Mouse (Mus musculus) Patski (cell line): ENCODE results near the gene Fgfbp3. TPM values are rescaled to one million over a fixed set of nuclear protein-coding genes. Genes with fewer than 3 reads are reported as not detected.
A peak's percentile ranks its signal among the peaks of the same experiment; 100 is the strongest.

ENCODE experiments used
- ATAC-seq: fragments of 100-300 bp; one replicate; pipeline ENCODE4 v1.8.0; 2021
- CTCF ChIA-PET: fragments of 350-600 bp; sonication (Branson Sonifier 250); formaldehyde crosslinking; loops from one replicate; lab custom pipeline; 2022; ENCODE audit warnings: inconsistent platforms; lab: Charles Lee
- POLR2A ChIA-PET: fragments of 350-600 bp; sonication (Branson Sonifier 250); formaldehyde crosslinking; loops from one replicate; lab custom pipeline; 2022; ENCODE audit warnings: antibody characterized with exemption, inconsistent platforms; lab: Charles Lee
- DNase-seq: peaks from one replicate; pipeline ENCODE4 v3.0.0-alpha.2; 2011; ENCODE audit warnings: low read depth, low spot score
- H3K27me3 ChIP-seq: fragments of 371-371 bp; one replicate; pipeline ENCODE4 v1.5.1; 2021
- CTCF ChIP-seq: fragments of 100-300 bp; IDR thresholded peaks from one replicate; pipeline ENCODE4 v1.5.1; 2021
- in situ Hi-C: fragments of 300-500 bp; cut with MboI; formaldehyde crosslinking; loops from 3 replicates; pipeline ENCODE4 v1.11.1; 2018; ENCODE audit warnings: low pct_unique_long_range_greater_than_20kb, mixed read lengths
- polyA plus RNA-seq: library from polyadenylated mRNA; unstranded; gene quantifications from one replicate; pipeline ENCODE4 v1.2.3, GENCODE M21; 2021

Gene Fgfbp3
- polyA plus RNA-seq, 1 experiment from 2014 or later, result 2.6 TPM

DNA sequence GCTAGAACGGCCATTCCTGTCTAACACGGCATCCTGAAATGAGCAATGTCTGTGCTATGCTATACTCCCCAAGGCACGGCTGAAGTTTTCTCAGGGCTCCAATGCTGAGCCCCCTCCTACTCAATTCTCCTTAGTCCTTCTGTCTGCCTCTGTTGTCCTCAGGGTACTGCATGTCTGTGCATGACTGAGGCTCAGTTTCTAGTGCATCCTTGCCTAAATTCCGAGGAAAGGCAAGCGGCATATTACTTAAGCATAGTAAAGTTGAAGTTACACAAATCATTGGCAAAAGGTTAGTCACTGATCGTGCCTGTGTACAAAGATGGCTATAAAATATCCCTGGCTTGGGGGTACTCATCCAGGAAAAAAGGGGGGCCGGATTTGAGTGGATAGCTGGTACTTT, 6.4 kb downstream of the Fgfbp3 start:
- CTCF ChIA-PET, result interaction anchor here (0.6 kb wide), 1 partner anchor 12 kb away, joined by 3 read pairs; no protein-coding TSS in a partner anchor
- POLR2A ChIA-PET, result interaction anchor here (1.8 kb wide), 1 partner anchor 12 kb away, joined by 5 read pairs; no protein-coding TSS in a partner anchor
- in situ Hi-C loops, result no loop called here
- TF ChIP-seq CTCF, result no peak
- no peak for DNase-seq
- ATAC-seq, result no peak
- no peaks in the 10 kb centered on the region for H3K27me3 ChIP-seq

DNA sequence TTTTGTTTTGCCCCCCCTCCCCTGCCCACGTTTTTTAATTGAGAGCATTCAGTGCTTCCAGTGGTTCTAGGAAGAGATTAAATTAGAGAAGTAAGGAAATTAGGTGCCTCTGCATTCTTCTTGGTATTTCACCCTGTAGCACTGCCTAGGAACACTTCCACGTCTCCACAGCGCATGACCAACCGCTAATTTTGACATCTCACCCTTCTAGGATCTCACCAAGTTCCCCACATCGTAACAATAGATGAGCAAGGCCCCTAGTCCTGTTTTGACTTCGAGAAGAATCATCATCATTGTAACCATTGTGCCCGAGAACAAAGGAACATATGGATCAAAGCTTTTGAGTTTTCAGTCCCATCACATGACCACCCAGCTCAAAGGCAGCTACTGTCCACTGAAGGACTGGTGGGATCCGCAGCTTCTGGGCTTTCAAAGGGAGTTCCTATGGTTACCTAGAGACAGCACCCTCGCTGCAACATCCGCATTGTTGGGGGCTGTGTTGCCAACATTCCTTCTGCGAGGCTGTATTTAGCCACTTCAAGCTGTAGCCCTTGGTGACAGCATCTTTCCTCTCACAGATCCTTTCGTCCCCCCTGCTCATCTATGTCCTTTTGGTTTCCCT, 8.9 kb downstream of the Fgfbp3 start:
- in situ Hi-C loops, result no loop called here
- no peak for DNase-seq
- CTCF ChIA-PET, result interaction anchor here (0.9 to 2.4 kb wide), 7 partner anchors 8 to 216 kb away, joined by 3 to 9 read pairs (median 4); partner anchors contain the start of gene Fgfbp3
- H3K27me3 ChIP-seq, result no peaks in the 10 kb centered on the region
- POLR2A ChIA-PET, result interaction anchor here (0.6 kb wide), 2 partner anchors 21 to 83 kb away, joined by 3 to 7 read pairs; no protein-coding TSS in a partner anchor
- ATAC-seq, result no peak
- TF ChIP-seq CTCF, result no peak

DNA sequence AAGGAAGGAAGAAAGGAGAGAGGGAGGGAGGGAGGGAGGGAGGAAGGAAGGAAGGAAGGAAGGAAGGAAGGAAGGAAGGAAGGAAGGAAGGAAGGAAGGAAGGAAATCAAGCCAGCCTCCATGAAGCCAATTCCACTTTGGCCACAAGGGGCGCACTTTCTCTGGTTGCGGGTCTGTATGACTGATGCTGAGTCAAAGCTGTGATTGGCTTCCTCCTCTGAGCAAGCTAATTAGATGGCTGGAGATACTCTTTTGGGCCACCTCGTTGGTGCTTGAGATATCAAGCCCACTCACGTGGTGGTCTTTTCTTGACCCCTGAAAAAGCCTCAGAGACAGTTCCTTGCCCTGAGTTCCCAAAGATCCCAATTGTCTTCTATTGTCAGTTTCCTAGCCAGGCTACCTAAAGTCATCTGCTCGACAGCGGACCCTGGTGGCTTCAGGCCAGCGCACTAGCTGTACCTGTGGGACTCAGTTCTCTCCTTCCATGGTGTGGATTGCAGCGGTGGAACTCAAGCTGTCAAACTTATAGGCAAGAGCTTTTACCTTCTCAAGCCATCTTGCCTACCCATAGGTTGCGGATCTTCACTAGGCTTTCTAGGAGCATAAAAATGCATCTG, 9.6 kb downstream of the Fgfbp3 start:
- in situ Hi-C loops, result no loop called here
- ChIA-PET CTCF (interaction anchor here (0.5 to 2.4 kb wide), 11 partner anchors 9 to 215 kb away, joined by 3 to 9 read pairs (median 4); partner anchors contain the start of gene Fgfbp3), POLR2A (interaction anchor here (0.6 kb wide), 2 partner anchors 22 to 23 kb away, joined by 3 to 7 read pairs; no protein-coding TSS in a partner anchor)
- no peak for DNase-seq
- ATAC-seq, result peak; percentile 93
- H3K27me3 ChIP-seq, result no peaks in the 10 kb centered on the region
- TF ChIP-seq CTCF, result peak; percentile 85

DNA sequence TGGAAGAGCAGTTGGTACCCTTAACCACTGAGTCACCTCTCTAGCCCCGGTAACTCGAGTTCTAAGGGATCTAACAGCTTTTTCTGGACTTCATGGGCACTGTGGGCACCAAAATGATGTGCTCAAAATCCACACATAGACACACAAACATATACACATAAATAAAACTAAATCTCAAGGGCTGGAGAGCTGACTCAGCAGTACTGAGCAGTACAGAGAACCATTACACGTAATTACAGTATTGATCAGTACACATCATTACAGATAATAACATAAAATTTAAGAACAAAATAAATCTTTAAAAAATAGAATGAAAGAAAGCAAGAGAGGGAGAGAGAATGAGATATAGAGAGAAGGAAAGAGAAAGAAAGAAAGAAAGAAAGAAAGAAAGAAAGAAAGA, 10.3 kb downstream of the Fgfbp3 start:
- ATAC-seq (no peak), DNase-seq (no peak)
- CTCF ChIA-PET, result interaction anchor here (1.0 to 2.4 kb wide), 4 partner anchors 8 to 70 kb away, joined by 3 to 9 read pairs (median 7); partner anchors contain the start of gene Fgfbp3
- in situ Hi-C loops, result no loop called here
- POLR2A ChIA-PET, result no interaction called here
- peak; percentile 18 for TF ChIP-seq CTCF
- no peaks in the 10 kb centered on the region for H3K27me3 ChIP-seq

DNA sequence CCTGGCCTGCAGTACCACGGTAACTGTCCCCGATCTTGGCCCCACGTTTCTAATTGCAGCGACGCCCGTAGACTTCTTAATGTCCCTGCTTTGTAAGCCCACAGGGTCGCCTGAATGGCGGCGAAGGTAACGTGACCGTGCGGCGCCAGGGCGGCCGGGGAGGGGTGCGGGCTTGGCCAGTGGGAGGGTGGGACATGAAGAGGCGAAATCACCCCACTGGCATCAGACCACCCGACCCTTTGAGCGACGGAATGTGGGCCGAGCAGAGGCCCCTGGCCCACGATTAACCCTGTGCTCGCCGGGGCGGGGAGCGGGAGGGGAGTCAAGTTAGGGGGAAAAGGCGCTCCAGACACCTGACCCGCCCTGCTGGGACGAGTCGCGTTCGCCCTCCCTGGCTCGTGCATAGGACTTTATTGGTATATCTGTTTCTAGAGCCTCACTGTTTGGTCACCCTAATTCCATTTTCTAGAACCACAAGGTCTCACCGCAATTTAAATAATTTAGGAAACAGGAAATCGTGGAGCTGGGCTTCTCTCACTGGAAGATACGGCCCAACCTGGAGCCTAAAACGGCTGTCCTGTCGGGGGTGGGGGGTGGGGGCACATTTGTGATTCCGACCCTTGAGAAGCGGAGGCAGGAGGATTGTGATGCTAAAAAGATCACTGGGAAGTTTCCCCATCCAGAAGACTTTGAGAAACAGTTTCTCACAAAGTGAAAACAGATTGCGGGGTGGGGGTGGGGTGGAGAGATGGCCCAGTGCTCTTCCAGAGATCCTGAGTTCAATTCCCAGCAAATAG, 15.0 kb downstream of the Fgfbp3 start:
- ChIA-PET CTCF (no interaction called here), POLR2A (interaction anchor here (0.6 kb wide), 1 partner anchor 1164 kb away, joined by 4 read pairs; no protein-coding TSS in a partner anchor)
- in situ Hi-C loops, result no loop called here
- no peaks in the 10 kb centered on the region for H3K27me3 ChIP-seq
- TF ChIP-seq CTCF, result no peak
- ATAC-seq, result no peak
- DNase-seq, result no peak

DNA sequence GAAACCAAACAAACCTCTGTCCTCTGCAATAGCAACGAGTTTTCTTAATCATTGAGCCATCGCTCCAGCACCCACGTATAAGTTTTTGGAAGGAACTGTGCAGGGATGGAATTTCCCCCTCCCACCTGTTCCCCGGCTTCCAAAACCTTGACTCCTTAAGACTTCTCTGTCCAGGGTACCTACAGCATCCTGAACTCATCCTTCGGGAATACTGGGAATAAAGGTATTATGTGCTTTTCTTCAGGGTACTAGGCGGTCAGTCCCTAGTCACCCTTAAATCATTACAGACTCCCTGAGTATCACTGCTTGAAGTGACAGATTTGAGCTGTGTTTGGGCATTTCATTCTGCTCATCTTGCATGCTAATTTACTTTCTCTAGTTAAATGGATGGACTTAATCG, 16.0 kb downstream of the Fgfbp3 start:
- DNase-seq, result no peak
- in situ Hi-C loops, result no loop called here
- no peaks in the 10 kb centered on the region for H3K27me3 ChIP-seq
- CTCF ChIA-PET, result no interaction called here
- POLR2A ChIA-PET, result no interaction called here
- TF ChIP-seq CTCF, result no peak
- no peak for ATAC-seq

DNA sequence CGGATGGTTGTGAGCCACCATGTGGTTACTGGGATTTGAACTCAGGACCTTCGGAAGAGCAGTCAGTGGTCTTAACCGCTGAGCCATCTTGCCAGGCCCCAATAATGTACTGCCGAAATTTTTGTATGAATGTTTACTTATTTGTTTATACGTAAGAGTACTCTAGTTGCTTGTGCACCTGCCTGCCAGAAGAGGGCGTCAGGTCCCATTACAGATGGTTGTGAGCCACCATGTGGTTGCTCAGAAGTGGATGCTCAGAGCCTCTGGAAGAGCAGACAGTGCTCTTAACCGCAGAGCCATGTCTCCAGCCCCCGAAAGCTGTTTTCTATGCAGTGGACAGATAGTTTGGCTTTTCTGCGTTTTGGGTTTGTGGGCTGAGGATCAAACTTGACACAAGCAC, 21.6 kb downstream of the Fgfbp3 start:
- ChIA-PET CTCF (interaction anchor here (1.1 to 2.9 kb wide), 7 partner anchors 15 to 48 kb away, joined by 3 to 9 read pairs (median 4); partner anchors contain the start of gene Btaf1), POLR2A (no interaction called here)
- in situ Hi-C loops, result no loop called here
- ATAC-seq (no peak), DNase-seq (no peak)
- no peaks in the 10 kb centered on the region for H3K27me3 ChIP-seq
- peak; percentile 80 for TF ChIP-seq CTCF

DNA sequence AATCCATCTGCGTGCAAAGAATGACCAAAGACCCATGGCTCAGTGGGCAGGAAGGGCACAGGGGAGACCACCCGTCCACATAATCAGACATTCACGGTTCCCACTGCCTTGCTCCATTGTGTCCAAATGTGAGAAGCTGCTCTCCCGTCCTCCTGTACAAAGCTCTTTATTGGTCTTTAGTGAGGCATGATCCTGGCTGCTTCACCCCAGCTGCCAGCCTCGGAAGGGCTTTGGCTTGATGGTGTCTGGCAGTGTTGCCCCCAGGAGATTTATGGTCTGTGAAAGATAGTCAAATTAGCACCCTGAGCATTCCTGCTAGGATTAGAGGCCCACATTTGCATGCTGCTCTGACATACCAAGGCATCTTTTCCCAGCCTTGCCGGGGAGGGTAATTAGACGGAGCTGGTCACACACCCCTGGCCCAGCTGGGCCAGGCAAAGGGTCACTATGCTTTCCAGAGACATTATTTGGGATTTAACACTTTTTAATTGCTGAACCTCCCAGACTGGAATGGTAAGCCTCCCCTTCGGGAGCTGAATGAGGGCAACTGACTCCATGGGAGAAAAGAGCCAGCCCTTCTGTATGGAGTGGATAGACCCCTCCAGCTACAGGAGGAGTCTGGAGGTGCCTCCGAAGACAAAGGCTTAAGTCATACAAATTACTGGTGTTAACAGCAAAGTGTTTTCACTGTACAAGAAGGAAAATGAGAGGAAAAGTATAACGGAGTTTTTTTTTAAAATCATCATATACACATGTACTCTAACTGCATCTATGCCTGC, 22.4 kb downstream of the Fgfbp3 start:
- peak; percentile 59 for ATAC-seq
- H3K27me3 ChIP-seq, result no peaks in the 10 kb centered on the region
- CTCF ChIA-PET, result interaction anchor here (1.0 to 2.9 kb wide), 6 partner anchors 13 to 48 kb away, joined by 3 to 10 read pairs (median 4); partner anchors contain the start of gene Btaf1
- DNase-seq, result peak; percentile 47
- no peak for TF ChIP-seq CTCF
- in situ Hi-C loops, result no loop called here
- POLR2A ChIA-PET, result interaction anchor here (0.6 kb wide), 1 partner anchor 24 kb away, joined by 3 read pairs; no protein-coding TSS in a partner anchor

DNA sequence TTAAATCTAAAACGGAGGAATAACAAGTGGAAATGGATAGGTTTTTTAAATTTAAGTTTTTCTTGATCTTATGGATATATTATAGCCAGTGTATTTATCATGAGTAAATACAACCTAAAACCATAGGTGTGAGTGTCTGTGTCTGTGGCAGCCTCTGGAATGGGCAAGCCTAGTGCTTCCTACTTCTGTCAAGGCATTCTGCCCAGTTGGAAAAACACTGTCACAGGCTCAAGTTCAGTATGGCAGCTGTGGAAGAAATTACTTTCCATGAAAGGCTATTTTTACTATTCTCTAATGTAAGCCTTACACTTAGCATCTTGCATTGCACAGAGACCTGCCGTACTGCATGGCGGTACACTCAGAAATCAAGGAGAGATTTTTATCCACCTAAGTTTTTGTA, 27.7 kb downstream of the Fgfbp3 start:
- TF ChIP-seq CTCF, result no peak
- in situ Hi-C loops, result no loop called here
- ATAC-seq, result no peak
- no peak for DNase-seq
- ChIA-PET CTCF (interaction anchor here (1.4 to 1.7 kb wide), 3 partner anchors 9 to 17 kb away, joined by 4 read pairs; no protein-coding TSS in a partner anchor), POLR2A (interaction anchor here (0.7 kb wide), 1 partner anchor 16 kb away, joined by 3 read pairs; no protein-coding TSS in a partner anchor)
- no peaks in the 10 kb centered on the region for H3K27me3 ChIP-seq
